Mouse (Mus musculus): ENCODE results near the gene B430305J03Rik. TPM values are rescaled to one million over a fixed set of nuclear protein-coding genes. Genes with fewer than 3 reads are reported as not detected.

Gene B430305J03Rik
- polyA plus RNA-seq, 1 experiment from 2014 or later, result not detected

- H3K9me3 ChIP-seq (ENCODE audit: control insufficient read depth, low read length), result no peaks in the 10 kb centered on the region
- H3K36me3 ChIP-seq (ENCODE audit: control insufficient read depth, insufficient read depth, low read length), result no peaks in the 10 kb centered on the region
- WGBS, result 80% methylated on average over 3 of the region's 3 CpGs
- no peaks in the 10 kb centered on the region for H3K4me1 ChIP-seq (ENCODE audit: control insufficient read depth, insufficient read depth, low read length)
- H3K27ac ChIP-seq (replicated peaks; ENCODE audit: low read depth, low read length), result no peak overlapping the region
- ATAC-seq (ENCODE audit: low FRiP score, low TSS enrichment) (no peak), DNase-seq (no peak)
- H3K4me3 ChIP-seq (replicated peaks; ENCODE audit: low read depth, low read length), result no peak overlapping the region
- H3K4me2 ChIP-seq (ENCODE audit: low read length), result no peak overlapping the region
- no peak overlapping the region for H3K9ac ChIP-seq (replicated peaks; ENCODE audit: low read length)
- no peaks in the 10 kb centered on the region for H3K27me3 ChIP-seq (ENCODE audit: control insufficient read depth, insufficient read depth, low read length)
Measured at GRCm38 (mm10) chr3:61337230-61337629, 28.5 kb downstream of the B430305J03Rik start.

GRCm38 (mm10) chr3:61336205-61336604 is 29.5 kb downstream of the B430305J03Rik start:
- H3K27me3 ChIP-seq (ENCODE audit: control insufficient read depth, insufficient read depth, low read length), result no peaks in the 10 kb centered on the region
- 63% methylated on average over 2 of the region's 2 CpGs for WGBS

GRCm38 (mm10) chr3:61321632-61322031 is 44.1 kb downstream of the B430305J03Rik start:
- Histone ChIP-seq H3K9me3 (ENCODE audit: control insufficient read depth, low read length) (no peaks in the 10 kb centered on the region), H3K4me3 (replicated peaks; ENCODE audit: low read depth, low read length) (no peak overlapping the region), H3K36me3 (ENCODE audit: control insufficient read depth, insufficient read depth, low read length) (no peaks in the 10 kb centered on the region), H3K27me3 (ENCODE audit: control insufficient read depth, insufficient read depth, low read length) (no peaks in the 10 kb centered on the region), H3K27ac (replicated peaks; ENCODE audit: low read depth, low read length) (no peak overlapping the region), H3K9ac (replicated peaks; ENCODE audit: low read length) (no peak overlapping the region), H3K4me2 (ENCODE audit: low read length) (no peak overlapping the region), H3K4me1 (ENCODE audit: control insufficient read depth, insufficient read depth, low read length) (no peaks in the 10 kb centered on the region)
- 89% methylated on average over 6 of the region's 6 CpGs for WGBS
- DNase-seq (peak; percentile 3), ATAC-seq (ENCODE audit: low FRiP score, low TSS enrichment) (no peak)

More at GRCm38 (mm10) chr3:61336205-61336604, 29.5 kb downstream of the B430305J03Rik start:
- Histone ChIP-seq H3K9me3 (ENCODE audit: control insufficient read depth, low read length) (no peaks in the 10 kb centered on the region), H3K4me2 (ENCODE audit: low read length) (no peak overlapping the region), H3K9ac (replicated peaks; ENCODE audit: low read length) (no peak overlapping the region), H3K27ac (replicated peaks; ENCODE audit: low read depth, low read length) (no peak overlapping the region), H3K36me3 (ENCODE audit: control insufficient read depth, insufficient read depth, low read length) (no peaks in the 10 kb centered on the region), H3K4me3 (replicated peaks; ENCODE audit: low read depth, low read length) (no peak overlapping the region), H3K4me1 (ENCODE audit: control insufficient read depth, insufficient read depth, low read length) (no peaks in the 10 kb centered on the region)
- no peak for DNase-seq
- no peak for ATAC-seq (ENCODE audit: low FRiP score, low TSS enrichment)

GRCm38 (mm10) chr3:61320031-61320430 is 45.7 kb downstream of the B430305J03Rik start:
- no peak for ATAC-seq (ENCODE audit: low FRiP score, low TSS enrichment)
- no peak overlapping the region for H3K9ac ChIP-seq (replicated peaks; ENCODE audit: low read length)
- H3K27me3 ChIP-seq (ENCODE audit: control insufficient read depth, insufficient read depth, low read length), result no peaks in the 10 kb centered on the region
- no peaks in the 10 kb centered on the region for H3K36me3 ChIP-seq (ENCODE audit: control insufficient read depth, insufficient read depth, low read length)
- H3K4me1 ChIP-seq (ENCODE audit: control insufficient read depth, insufficient read depth, low read length), result no peaks in the 10 kb centered on the region
- no peaks in the 10 kb centered on the region for H3K9me3 ChIP-seq (ENCODE audit: control insufficient read depth, low read length)
- H3K4me2 ChIP-seq (ENCODE audit: low read length), result no peak overlapping the region
- H3K4me3 ChIP-seq (replicated peaks; ENCODE audit: low read depth, low read length), result no peak overlapping the region
- DNase-seq, result no peak
- no peak overlapping the region for H3K27ac ChIP-seq (replicated peaks; ENCODE audit: low read depth, low read length)
- 84% methylated on average over 2 of the region's 2 CpGs for WGBS

- Histone ChIP-seq H3K4me1 (ENCODE audit: control insufficient read depth, insufficient read depth, low read length) (no peaks in the 10 kb centered on the region), H3K36me3 (ENCODE audit: control insufficient read depth, insufficient read depth, low read length) (no peaks in the 10 kb centered on the region), H3K27ac (replicated peaks; ENCODE audit: low read depth, low read length) (no peak overlapping the region), H3K27me3 (ENCODE audit: control insufficient read depth, insufficient read depth, low read length) (no peaks in the 10 kb centered on the region), H3K9me3 (ENCODE audit: control insufficient read depth, low read length) (no peaks in the 10 kb centered on the region), H3K4me2 (ENCODE audit: low read length) (no peak overlapping the region), H3K4me3 (replicated peaks; ENCODE audit: low read depth, low read length) (no peak overlapping the region), H3K9ac (replicated peaks; ENCODE audit: low read length) (no peak overlapping the region)
- DNase-seq (no peak), ATAC-seq (ENCODE audit: low FRiP score, low TSS enrichment) (no peak)
- WGBS, result 82% methylated on average over 2 of the region's 2 CpGs
Measured at GRCm38 (mm10) chr3:61315002-61315401, 50.7 kb downstream of the B430305J03Rik start.

Other genes starting within 250 kb of the B430305J03Rik start
- gene Rap2b, start 4.3 kb downstream of the B430305J03Rik start, polyA plus RNA-seq (2014; fragmentation: Nextera tagmentation; extraction: Ambion mirVana), result 12.6 and 13.2 TPM in 2 replicates

All from midbrain, embryonic 14.5 days (tissue).